Mouse (Mus musculus) lung, postnatal 36 days (tissue): ENCODE measurements around the gene Ralgds.

Experiments
- DNase-seq: peaks from one replicate; pipeline ENCODE4 v3.0.0; 2022; ENCODE audit warnings: mixed read lengths

Ralgds gene

GRCm38 (mm10) chr2:28534436-28535262 is 21.7 kb downstream of the Ralgds start:
- DNase-seq, result peak; percentile 74

- no peak for DNase-seq
These were observed 22.3 kb downstream of the Ralgds start for GRCm38 (mm10) chr2:28535263-28535540.

- no peak for DNase-seq
These were observed 22.7 kb downstream of the Ralgds start for GRCm38 (mm10) chr2:28535650-28536049.

GRCm38 (mm10) chr2:28536166-28536565 is 23.2 kb downstream of the Ralgds start:
- DNase-seq, result peak; percentile 76

- no peak for DNase-seq
These were observed 24.1 kb downstream of the Ralgds start for GRCm38 (mm10) chr2:28536766-28537633.

GRCm38 (mm10) chr2:28537634-28537920 is 24.7 kb downstream of the Ralgds start:
- no peak for DNase-seq

GRCm38 (mm10) chr2:28537995-28538816 is 25.3 kb downstream of the Ralgds start:
- no peak for DNase-seq

- no peak for DNase-seq
These were observed 25.8 kb downstream of the Ralgds start for GRCm38 (mm10) chr2:28538817-28539128.

- DNase-seq, result peak; percentile 79
These were observed 26.3 kb downstream of the Ralgds start for GRCm38 (mm10) chr2:28539206-28539605.

- peak; percentile 74 for DNase-seq
These were observed 27.0 kb downstream of the Ralgds start for GRCm38 (mm10) chr2:28539949-28540348.

GRCm38 (mm10) chr2:28540587-28541227 is 27.8 kb downstream of the Ralgds start:
- DNase-seq, result no peak

GRCm38 (mm10) chr2:28543894-28544293 is 31.0 kb downstream of the Ralgds start:
- no peak for DNase-seq

GRCm38 (mm10) chr2:28545976-28546375 is 33.1 kb downstream of the Ralgds start:
- DNase-seq, result no peak

- DNase-seq, result no peak
These were observed 33.6 kb downstream of the Ralgds start for GRCm38 (mm10) chr2:28546560-28546959.

GRCm38 (mm10) chr2:28547237-28548172 is 34.6 kb downstream of the Ralgds start:
- DNase-seq, result peak; percentile 94

- DNase-seq, result no peak
These were observed 36.2 kb downstream of the Ralgds start for GRCm38 (mm10) chr2:28549157-28549556.

- no peak for DNase-seq
These were observed 39.4 kb downstream of the Ralgds start for GRCm38 (mm10) chr2:28552301-28552700.

- no peak for DNase-seq
These were observed 44.5 kb downstream of the Ralgds start for GRCm38 (mm10) chr2:28557452-28557851.

GRCm38 (mm10) chr2:28563303-28563702 is 50.4 kb downstream of the Ralgds start, which contains the start of gene Cel:
TSS of gene Cel (minus strand) at chr2:28563403.
- DNase-seq, result no peak

GRCm38 (mm10) chr2:28563830-28564229 is 50.9 kb downstream of the Ralgds start:
- no peak for DNase-seq

- DNase-seq, result no peak
These were observed 51.5 kb downstream of the Ralgds start for GRCm38 (mm10) chr2:28564380-28564779.

- DNase-seq, result peak; percentile 17
These were observed 53.6 kb downstream of the Ralgds start for GRCm38 (mm10) chr2:28566545-28566944.
